Mouse (Mus musculus) G1E (cell line): ENCODE measurements around the gene Ech1.

Experiments used
- CTCF ChIP-seq: IDR thresholded peaks from 2 replicates; pipeline ENCODE4 v1.5.1; 2012; ENCODE audit warnings: low read depth, low read length, inconsistent platforms, mixed read lengths
- GATA1 ChIP-seq: IDR thresholded peaks from 2 replicates; pipeline ENCODE4 v1.6.1; 2012; ENCODE audit warnings: borderline replicate concordance, low read length, inconsistent platforms, mixed read lengths
- GATA2 ChIP-seq: IDR thresholded peaks from 2 replicates; pipeline ENCODE4 v1.6.1; 2012; ENCODE audit warnings: low read depth, low read length, inconsistent platforms, borderline replicate concordance
- POLR2AphosphoS5 ChIP-seq: IDR thresholded peaks from 2 replicates; pipeline ENCODE4 v1.6.1; 2012; ENCODE audit warnings: low read depth, low read length, inconsistent platforms; ENCODE audit not compliant: insufficient replicate concordance
- TAL1 ChIP-seq: conservative IDR thresholded peaks from 2 replicates; pipeline ENCODE4 v1.6.1; 2012; ENCODE audit warnings: low read depth, low read length, inconsistent platforms, mixed read lengths

- no peak for TF ChIP-seq CTCF
- no peak for TF ChIP-seq GATA1
- TF ChIP-seq TAL1 = no peak
- no peak for TF ChIP-seq POLR2AphosphoS5
- TF ChIP-seq GATA2 = no peak
Observed at GRCm38 (mm10) chr7:28817957-28818356, 7.1 kb upstream of the Ech1 start.
